Mouse (Mus musculus) layer of hippocampus, postnatal 10 days (tissue): Measurements from ENCODE around the gene Ikzf4. TPM values are rescaled to one million over a fixed set of nuclear protein-coding genes. Genes with fewer than 3 reads are reported as not detected.

ENCODE experiments used
- DNase-seq, 2 experiments: peaks; one replicate each; pipeline ENCODE4 v3.0.0; 2021; ENCODE audit warnings: low spot score in 2 of 2
- long read RNA-seq: library from polyadenylated mRNA; stranded (forward); transcript quantifications from one replicate; pipeline ENCODE4 v2.0.0, GENCODE M21; 2023
- total RNA-seq, 2 experiments: library from RNA; stranded (reverse); gene quantifications; 2 replicates each; pipeline ENCODE4 v1.2.3; 2021

The Ikzf4 gene
- total RNA-seq, result 10 to 100 TPM; 17.2 to 17.7 TPM
- long read RNA-seq, partial matches to known transcripts, result 0 of 5 reads
- long read RNA-seq, other reads (novel, unspliced or antisense), result 5 of 5 reads

DNA sequence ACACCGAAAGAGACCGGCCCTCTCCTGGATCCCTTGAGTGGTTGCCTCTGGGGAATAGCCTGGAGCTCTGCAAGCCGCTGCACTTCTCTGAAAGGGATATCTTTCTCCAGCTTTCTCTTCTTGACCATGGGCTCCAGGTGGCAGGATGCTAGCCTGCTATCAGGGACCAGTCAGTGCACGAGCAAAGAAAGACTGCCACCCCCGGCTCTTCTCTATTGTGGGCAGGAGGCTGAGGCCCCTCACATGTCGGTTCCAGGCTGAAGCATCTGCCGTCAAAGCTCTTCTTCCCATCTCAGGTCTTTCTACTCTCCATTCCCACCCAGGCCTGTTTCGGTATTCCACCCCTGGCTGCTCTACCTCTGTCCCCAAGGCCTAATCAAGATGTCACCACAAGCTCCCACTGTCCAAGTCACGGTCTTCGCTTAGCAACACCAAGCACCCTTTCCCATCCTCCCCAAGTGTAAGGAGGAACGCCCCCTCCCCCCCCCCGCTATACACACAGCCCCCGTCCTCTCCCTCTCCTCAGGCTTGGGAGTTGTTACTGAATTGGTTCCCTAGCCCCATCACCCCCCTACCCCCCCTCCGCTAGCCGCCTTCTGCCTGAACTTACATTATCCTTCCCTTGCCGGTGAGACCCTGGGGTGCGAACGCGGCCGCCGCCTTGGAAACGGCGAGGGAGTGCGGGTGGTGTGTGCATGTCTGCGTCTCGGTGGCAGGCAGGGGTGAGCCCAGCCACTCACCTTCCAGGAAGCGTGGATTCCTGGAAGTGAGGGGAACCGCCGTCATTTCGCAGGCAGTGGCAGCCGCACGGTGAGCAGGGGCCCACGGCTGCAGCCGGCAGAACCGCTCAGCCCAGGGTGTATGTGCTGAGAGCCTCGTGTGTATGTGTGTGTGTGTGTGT, at the start of gene Ikzf4:
Ikzf4 (minus strand) TSS at position 881 of the 901 bp plus-strand sequence.
- peak; percentile 58 to 60 for DNase-seq

DNA sequence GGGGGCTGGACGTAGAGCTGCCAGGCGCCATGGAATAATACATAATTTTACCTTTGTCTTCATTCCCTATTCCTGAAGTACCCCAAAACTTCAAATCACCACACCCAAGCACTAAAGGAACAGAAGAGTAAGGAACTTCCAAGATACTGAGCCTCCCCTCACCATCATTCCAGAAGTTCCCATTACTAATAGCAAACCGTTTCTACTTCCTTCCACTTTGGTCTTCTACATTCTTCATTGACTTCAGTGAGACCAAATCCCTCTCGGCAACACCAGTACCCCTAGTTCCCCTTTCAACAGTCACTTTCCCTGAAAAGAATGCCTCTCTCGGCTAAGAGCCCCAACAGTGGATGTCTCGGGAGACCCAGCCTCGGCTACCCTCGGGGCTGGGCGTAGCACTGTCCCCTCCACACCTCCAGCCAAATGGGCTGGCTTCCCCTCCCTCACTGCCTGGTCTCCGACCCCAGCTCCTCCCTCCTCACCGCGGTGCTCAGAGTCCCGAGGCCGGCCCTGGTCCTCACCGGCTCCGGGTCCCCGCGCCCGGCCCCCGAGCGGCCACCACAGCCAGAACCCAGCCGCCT, 49.7 kb upstream of the Ikzf4 start:
- no peak for DNase-seq

DNA sequence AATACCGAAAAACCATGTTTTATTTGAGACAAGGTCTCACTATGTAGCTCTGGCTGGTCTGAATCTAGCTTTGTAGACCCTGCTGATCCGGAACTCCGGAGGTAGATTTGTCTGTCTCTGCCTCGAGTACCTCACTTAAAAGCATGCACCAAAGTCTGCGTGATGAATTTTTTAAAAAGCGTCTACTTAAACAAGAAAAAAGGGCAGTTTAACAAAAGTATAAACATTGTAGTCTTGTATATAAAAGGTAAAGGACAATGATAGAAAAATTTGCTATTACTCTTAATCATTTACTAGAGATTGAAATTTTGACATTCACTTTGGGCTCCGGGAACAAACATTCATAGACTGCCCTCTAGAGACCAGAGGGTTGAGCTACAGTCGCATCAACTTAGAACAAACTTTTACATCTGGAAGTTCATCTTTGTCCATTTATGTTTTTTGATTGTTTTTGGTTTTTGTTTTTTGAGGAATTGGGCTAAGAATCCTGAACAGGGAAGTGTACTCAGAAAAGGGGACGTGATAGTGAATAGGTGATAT, 28.7 kb upstream of the Ikzf4 start:
- no peak for DNase-seq

- DNase-seq, result peak; percentile 72 to 86
Observed at GRCm38 (mm10) chr10:128673763-128674468, 28.1 kb upstream of the Ikzf4 start, which contains the start of gene Suox. Suox (minus strand) TSS chr10:128674073.

DNA sequence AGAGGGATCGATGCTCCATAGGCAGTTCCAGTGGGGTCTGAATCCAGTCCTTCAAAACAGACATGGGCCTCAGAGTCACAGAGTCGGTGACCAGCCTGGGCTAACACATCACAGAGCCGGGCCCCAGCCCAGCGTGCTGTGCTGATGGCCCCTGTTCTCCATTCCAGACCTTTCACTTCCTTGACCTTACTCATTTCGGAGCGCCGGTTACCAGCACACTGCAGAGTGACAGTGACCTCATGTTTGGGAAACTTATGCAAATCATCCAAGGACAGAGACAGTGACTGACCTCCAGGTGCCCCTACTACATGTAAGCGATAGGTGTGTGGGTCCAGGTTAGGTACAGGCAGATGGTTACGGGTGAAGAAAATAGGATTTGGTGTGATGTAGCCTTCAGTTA, 25.4 kb upstream of the Ikzf4 start:
- no peak for DNase-seq

DNA sequence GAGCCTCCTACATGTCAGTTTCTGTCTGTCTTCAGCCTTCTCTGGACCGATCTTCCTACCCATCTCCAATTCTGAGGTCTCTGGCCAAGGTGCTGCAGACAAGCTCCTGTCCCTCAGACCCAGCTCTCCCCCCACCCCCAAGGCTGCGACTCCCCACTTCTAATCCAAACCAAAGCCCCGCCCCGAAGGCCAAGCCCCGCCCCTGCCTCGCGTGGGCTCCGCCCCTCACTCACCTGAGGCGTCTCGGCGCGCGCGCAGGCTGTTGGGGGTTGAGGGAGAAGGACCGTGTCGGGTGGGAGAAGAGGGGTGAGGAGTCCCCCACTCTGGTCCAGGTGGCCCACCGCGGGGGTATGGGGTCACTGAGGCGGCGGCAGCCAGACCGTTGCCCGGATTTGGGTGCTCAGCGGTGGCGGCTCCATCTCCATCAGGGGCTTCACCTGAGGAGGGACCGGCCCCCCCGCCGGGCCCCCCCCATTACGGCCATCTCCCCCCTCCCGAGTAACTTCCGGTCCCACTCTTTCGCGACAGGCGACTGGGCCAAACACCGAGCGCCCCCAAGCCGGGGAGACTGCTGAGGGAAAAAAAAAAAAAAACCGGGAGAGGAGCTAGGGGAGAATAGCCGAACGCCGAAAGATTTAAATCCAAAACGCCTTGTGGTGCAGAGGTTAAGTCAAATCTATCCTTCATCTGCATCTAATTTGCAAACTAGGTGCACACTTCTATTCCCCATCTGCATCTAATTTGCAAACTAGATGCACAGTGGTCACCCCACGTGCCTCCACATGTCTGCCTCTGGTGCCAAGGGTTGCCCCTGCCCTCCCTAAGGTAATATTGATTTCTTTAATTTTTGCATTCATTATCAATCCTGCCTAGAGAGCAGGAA, 23.2 kb upstream of the Ikzf4 start:
- DNase-seq, result peak; percentile 63 to 74

GRCm38 (mm10) chr10:128665806-128666205, 20.0 kb upstream of the Ikzf4 start:
- no peak for DNase-seq

DNA sequence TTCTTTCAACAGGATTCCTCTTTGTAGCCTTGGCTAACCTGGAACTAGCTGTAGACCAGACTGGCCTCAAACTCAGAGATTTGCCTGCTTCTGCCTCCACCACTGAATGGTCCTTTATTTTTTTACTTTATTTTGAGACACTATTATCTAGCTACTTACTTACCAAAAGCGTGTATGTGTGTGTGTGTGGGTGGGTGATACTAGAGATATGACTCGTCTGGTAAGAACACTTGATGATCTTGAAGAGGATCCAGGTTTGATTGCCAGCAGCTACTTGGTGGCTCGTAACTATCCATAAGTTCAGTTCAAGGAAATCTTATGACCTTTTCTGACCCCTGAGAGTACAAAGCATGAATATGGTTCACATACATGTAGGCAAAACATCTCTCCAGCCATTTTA, 19.5 kb upstream of the Ikzf4 start:
- DNase-seq, result no peak

DNA sequence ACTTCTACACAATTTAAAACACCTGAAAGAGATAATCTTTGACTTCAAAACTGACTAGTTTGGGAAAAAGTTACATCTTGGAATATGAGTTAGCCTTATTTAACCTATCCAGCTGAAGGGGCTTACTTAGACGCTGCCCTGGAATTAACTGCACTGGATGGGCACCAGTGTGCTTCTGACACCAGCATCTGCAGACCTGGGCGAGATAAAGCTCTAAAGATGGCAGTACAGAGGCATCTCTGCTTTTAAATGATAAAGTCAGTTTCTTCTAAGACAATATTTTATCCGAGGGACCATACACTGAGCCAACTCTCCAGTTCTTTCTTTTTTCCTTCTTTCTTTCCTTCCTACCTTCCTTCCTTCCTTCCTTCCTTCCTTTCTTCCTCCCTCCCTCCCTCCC, 19.0 kb upstream of the Ikzf4 start:
- DNase-seq, result no peak

DNA sequence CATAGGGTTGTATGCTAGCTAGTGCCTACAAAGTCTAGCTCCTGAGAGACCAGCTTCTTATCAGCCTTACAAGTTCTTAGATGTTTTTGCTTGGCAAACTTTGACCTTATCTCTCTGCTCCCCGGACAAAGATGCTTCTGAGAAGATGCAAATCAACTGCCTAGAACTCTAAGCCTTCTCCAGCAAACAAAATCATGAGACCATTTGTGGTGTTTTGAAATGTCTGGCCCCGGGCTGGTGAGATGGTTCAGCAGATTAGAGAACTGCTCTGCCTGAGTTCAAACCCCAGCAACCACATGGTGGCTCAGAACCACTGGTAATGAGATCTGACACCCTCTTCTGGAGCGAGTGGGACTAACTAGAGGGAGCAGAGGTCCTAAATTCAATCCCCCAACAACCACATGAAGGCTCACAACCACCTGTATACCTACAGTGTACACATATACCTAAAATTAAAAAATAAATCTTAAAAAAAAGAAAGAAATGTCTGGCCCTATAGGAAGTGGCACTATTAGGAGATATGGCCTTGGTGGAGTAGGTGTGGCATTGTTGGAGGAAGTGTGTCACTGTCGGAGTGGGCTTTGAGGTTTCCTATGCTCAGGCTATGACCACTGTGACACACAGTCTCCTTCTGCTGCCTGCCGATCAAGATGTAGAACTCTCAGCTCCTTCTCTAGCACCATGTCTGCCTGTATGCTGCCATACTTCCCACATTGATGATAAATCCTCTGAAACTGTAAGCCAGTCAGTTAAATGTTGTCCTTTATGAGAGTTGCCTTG, 17.8 kb upstream of the Ikzf4 start:
- DNase-seq, result no peak

- no peak for DNase-seq
Observed at GRCm38 (mm10) chr10:128662465-128662864, 16.7 kb upstream of the Ikzf4 start.

GRCm38 (mm10) chr10:128659490-128659889, 13.7 kb upstream of the Ikzf4 start:
- DNase-seq, result no peak

DNA sequence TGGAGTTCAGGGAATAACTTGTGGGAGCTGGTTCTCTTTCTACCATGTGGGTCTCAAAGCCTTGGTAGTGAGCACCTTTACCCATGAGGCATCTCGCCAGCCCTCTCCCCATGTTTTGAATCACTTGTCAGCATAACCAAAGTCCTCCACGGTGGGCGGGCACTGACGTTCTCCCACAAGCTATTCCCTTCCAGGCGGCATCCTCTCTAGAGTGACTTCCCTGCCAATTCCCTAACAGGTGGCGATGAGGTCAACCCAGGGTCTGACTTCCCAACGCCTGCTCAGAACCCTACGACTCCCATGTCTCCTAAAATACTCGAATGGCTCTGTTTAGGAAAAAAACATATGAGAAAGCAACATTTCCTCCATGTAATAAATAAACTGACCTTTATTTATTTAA, 12.1 kb upstream of the Ikzf4 start:
- DNase-seq, result no peak

GRCm38 (mm10) chr10:128656731-128657130, 10.9 kb upstream of the Ikzf4 start:
- no peak for DNase-seq

DNA sequence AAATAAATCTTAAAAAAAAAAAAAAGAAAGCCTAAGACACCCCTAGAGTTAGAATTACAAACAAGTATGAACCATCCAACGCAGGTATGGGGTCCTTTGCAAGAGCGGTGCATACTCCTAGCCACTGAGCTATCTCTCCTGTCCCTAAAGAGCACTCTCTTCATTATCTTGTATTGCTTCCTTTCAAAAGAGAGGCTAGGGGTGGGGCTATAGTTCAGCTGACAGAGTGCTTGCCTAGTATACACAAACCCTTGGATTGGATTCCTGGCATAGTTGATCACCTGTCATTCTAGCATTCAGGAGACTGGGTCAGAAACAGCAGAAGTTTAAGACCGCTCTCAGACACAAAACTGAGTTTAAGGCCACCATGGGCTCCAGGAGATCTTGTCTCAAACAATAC, 9.5 kb upstream of the Ikzf4 start:
- DNase-seq, result no peak

DNA sequence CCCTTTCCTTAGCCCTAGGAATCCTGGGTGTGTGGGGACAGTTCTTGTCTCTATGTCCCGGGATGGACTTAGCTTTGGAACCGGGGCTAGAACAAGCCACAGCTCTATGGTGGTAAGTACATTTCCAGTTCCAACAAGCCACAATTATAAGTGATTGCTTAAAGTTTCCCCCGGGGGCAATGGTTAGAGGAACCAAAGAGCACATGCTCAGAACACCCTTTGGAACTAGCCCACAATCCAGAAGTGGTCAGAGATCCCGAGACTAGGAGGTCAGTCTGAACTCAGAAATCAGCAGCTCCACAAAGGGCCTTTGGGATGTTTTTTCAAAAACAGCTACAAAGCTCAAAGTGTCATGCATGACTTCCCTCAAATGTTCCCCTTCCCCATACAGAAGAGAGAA, 8.1 kb upstream of the Ikzf4 start:
- DNase-seq, result no peak

- DNase-seq, result peak; percentile 58 to 68
Observed at GRCm38 (mm10) chr10:128646139-128647089, 623 bp upstream of the Ikzf4 start.

- DNase-seq, result no peak
Observed at GRCm38 (mm10) chr10:128642749-128643148, 3.0 kb downstream of the Ikzf4 start.

- no peak for DNase-seq
Observed at GRCm38 (mm10) chr10:128641871-128642270, 3.9 kb downstream of the Ikzf4 start.
